Mouse (Mus musculus): ENCODE measurements around the gene Gm28043.

GRCm38 (mm10) chr17:29724610-29725009 is 109.9 kb downstream of the Gm28043 start:
- TF ChIP-seq CTCF (IDR thresholded peaks at IDR 0.05; ENCODE audit: low read depth), result no peak
- no peak for TF ChIP-seq EP300 (optimal IDR thresholded peaks at IDR 0.05)

All from stomach, postnatal 0 days (tissue).